Comparison of ENCODE assay signal across 17 mouse cellular contexts in genomic region chr12:91103316-91103715, GRCm38 (mm10).
"Had no signal": no experiment of that assay in that cellular context is flagged by ENCODE, and none has a peak within 500 bp of the region (broad histone marks: within the 10 kb centered on the region; RNA-seq: fewer than 3 reads in every experiment).

No protein-coding gene starts in this region.

- H3K4me2 ChIP-seq: liver, embryonic 11.5 days; liver, embryonic 13.5 days; liver, embryonic 15.5 days; lung, embryonic 15.5 days; neural tube, embryonic 12.5 days; stomach, embryonic 15.5 days had no signal

- H3K27me3 ChIP-seq: liver, embryonic 13.5 days; liver, embryonic 15.5 days; lung, embryonic 15.5 days; megakaryocyte, embryonic 14.5 days; neural tube, embryonic 12.5 days; stomach, embryonic 15.5 days had no signal

- H3K27ac ChIP-seq: liver, embryonic 13.5 days; liver, embryonic 15.5 days; lung, embryonic 15.5 days; macrophage; neural tube, embryonic 12.5 days; stomach, embryonic 15.5 days; stomach, postnatal 0 days had no signal

- DNase-seq: liver, embryonic 13.5 days; liver, postnatal 0 days; lung, postnatal 14 days; lung, postnatal 36 days; right cerebral cortex, postnatal 14 days; thymus, adult 2 months; thymus, postnatal 25 days; thymus, postnatal 4 days had no signal

- H3K9me3 ChIP-seq: liver, embryonic 13.5 days; liver, embryonic 15.5 days; lung, embryonic 15.5 days; megakaryocyte, embryonic 14.5 days; neural tube, embryonic 12.5 days; stomach, embryonic 15.5 days had no signal

- H3K4me3 ChIP-seq: liver, embryonic 13.5 days; liver, embryonic 15.5 days; lung, embryonic 15.5 days; megakaryocyte, embryonic 14.5 days; neural tube, embryonic 12.5 days; stomach, embryonic 15.5 days had no signal

- H3K36me3 ChIP-seq: liver, embryonic 13.5 days; liver, embryonic 15.5 days; lung, embryonic 15.5 days; neural tube, embryonic 12.5 days; stomach, embryonic 15.5 days had no signal

- H3K9ac ChIP-seq: liver, embryonic 13.5 days; liver, embryonic 15.5 days; liver, postnatal 0 days; lung, embryonic 15.5 days; neural tube, embryonic 12.5 days; stomach, embryonic 15.5 days had no signal

- H3K4me1 ChIP-seq: liver, embryonic 13.5 days; liver, embryonic 15.5 days; lung, embryonic 15.5 days; megakaryocyte, embryonic 14.5 days; neural tube, embryonic 12.5 days; stomach, embryonic 15.5 days had no signal

- ATAC-seq: liver, postnatal 0 days; lung, postnatal 0 days had no signal
